Mouse (Mus musculus) kidney, embryonic 14.5 days (tissue): ENCODE data around the gene Slc11a2. TPM values are rescaled to one million over a fixed set of nuclear protein-coding genes. Genes with fewer than 3 reads are reported as not detected.

Experiments
- ATAC-seq: fragments of 200-750 bp; cut with Nextera tagmentation; 2 replicates; pipeline ENCODE4 v1.8.0; 2017; ENCODE audit warnings: moderate number of reproducible peaks, mild to moderate bottlenecking, moderate TSS enrichment, moderate library complexity; ENCODE audit not compliant: low FRiP score, low TSS enrichment
- H3K27ac ChIP-seq: fragments of 300-500 bp; sonication (generic); 2 replicates; pipeline ENCODE4 v1.5.1; 2014; ENCODE audit warnings: low read depth, mild to moderate bottlenecking, low read length, moderate library complexity, mixed read lengths
- H3K27me3 ChIP-seq: fragments of 300-500 bp; sonication (generic); 2 replicates; pipeline ENCODE4 v1.6.1; 2014; ENCODE audit warnings: mild to moderate bottlenecking, low read length; ENCODE audit not compliant: control insufficient read depth, insufficient read depth
- H3K36me3 ChIP-seq: fragments of 300-500 bp; sonication (generic); 2 replicates; pipeline ENCODE4 v1.6.1; 2014; ENCODE audit warnings: low read length, mixed read lengths; ENCODE audit not compliant: control insufficient read depth, insufficient read depth
- H3K4me1 ChIP-seq: fragments of 300-500 bp; sonication (generic); 2 replicates; pipeline ENCODE4 v1.6.1; 2014; ENCODE audit warnings: low read length, mixed read lengths; ENCODE audit not compliant: control insufficient read depth, insufficient read depth
- H3K4me2 ChIP-seq: fragments of 300-500 bp; sonication (generic); replicated peaks from 2 replicates; pipeline ENCODE4 v1.6.1; 2014; ENCODE audit warnings: low read depth, mild to moderate bottlenecking, low read length
- H3K4me3 ChIP-seq: fragments of 300-500 bp; sonication (generic); 2 replicates; pipeline ENCODE4 v1.5.1; 2014; ENCODE audit warnings: mild to moderate bottlenecking, low read length
- H3K9ac ChIP-seq: fragments of 300-500 bp; sonication (generic); 2 replicates; pipeline ENCODE4 v1.6.1; 2014; ENCODE audit warnings: low read depth, mild to moderate bottlenecking, low read length, moderate library complexity
- H3K9me3 ChIP-seq: fragments of 300-500 bp; sonication (generic); 2 replicates; pipeline ENCODE4 v1.6.1; 2016; ENCODE audit warnings: low read length; ENCODE audit not compliant: control insufficient read depth
- WGBS: fragments of 180-500 bp; shearing (Covaris S2); extraction: QIAGEN DNeasy Blood & Tissue Kit; methylation state at CpG from one replicate; pipeline ENCODE4 v1.1.7; 2014; 5-methylcytosine and 5-hydroxymethylcytosine counted together
- polyA plus RNA-seq: library from polyadenylated mRNA; unstranded; fragments of >200 nt; fragmentation: Nextera tagmentation; extraction: Ambion mirVana; gene quantifications from 2 replicates; pipeline ENCODE4 v1.2.1, GENCODE M21; 2014

Gene Slc11a2
- polyA plus RNA-seq, 1 experiment from 2014 or later, result 22.6 TPM

- H3K9me3 ChIP-seq, result no peaks in the 10 kb centered on the region
- peaks cover 5% of the 10 kb centered on the region; the same call in 1 of the 2 replicates for H3K4me1 ChIP-seq
- H3K36me3 ChIP-seq, result no peaks in the 10 kb centered on the region
- no peak overlapping the region for H3K9ac ChIP-seq
- H3K27me3 ChIP-seq, result no peaks in the 10 kb centered on the region
- 52% methylated on average over 5 of the region's 5 CpGs for WGBS
- no peak for ATAC-seq
- no peak overlapping the region for H3K4me3 ChIP-seq
- no peak overlapping the region for H3K27ac ChIP-seq
- H3K4me2 ChIP-seq, result no peak overlapping the region
Observed at GRCm38 (mm10) chr15:100462086-100462485, 37.2 kb upstream of the Slc11a2 start.

- Histone ChIP-seq H3K4me2 (no peak overlapping the region), H3K27ac (no peak overlapping the region), H3K9me3 (no peaks in the 10 kb centered on the region), H3K9ac (no peak overlapping the region), H3K4me3 (no peak overlapping the region), H3K4me1 (peaks cover 5% of the 10 kb centered on the region; the same call in 1 of the 2 replicates), H3K36me3 (no peaks in the 10 kb centered on the region), H3K27me3 (no peaks in the 10 kb centered on the region)
- WGBS, result 55% methylated on average over 9 of the region's 9 CpGs
- no peak for ATAC-seq
Observed at GRCm38 (mm10) chr15:100461646-100462045, 36.8 kb upstream of the Slc11a2 start.

- no peak overlapping the region for H3K27ac ChIP-seq
- no peak overlapping the region; the same call in 1 of the 2 replicates for H3K9ac ChIP-seq
- H3K36me3 ChIP-seq, result no peaks in the 10 kb centered on the region
- ATAC-seq, result 0 out of 2 replicates have a peak, but pooled peaks have one; percentile 42
- H3K4me1 ChIP-seq, result peaks cover 5% of the 10 kb centered on the region; the same call in 1 of the 2 replicates
- peak overlapping the region; percentile 31 for H3K4me2 ChIP-seq
- no peaks in the 10 kb centered on the region for H3K27me3 ChIP-seq
- 0 out of 2 replicates have a peak overlapping the region, but pooled peaks have one; percentile 5 for H3K4me3 ChIP-seq
- 10% methylated on average over 12 of the region's 12 CpGs for WGBS
- H3K9me3 ChIP-seq, result no peaks in the 10 kb centered on the region
Observed at GRCm38 (mm10) chr15:100460942-100461341, 36.1 kb upstream of the Slc11a2 start.

GRCm38 (mm10) chr15:100458055-100458454 is 33.2 kb upstream of the Slc11a2 start:
- Histone ChIP-seq H3K4me1 (peaks cover 5% of the 10 kb centered on the region; the same call in 1 of the 2 replicates), H3K4me3 (no peak overlapping the region), H3K36me3 (no peaks in the 10 kb centered on the region), H3K4me2 (no peak overlapping the region), H3K27me3 (no peaks in the 10 kb centered on the region), H3K27ac (no peak overlapping the region), H3K9ac (no peak overlapping the region), H3K9me3 (no peaks in the 10 kb centered on the region)
- WGBS, result 45% methylated on average over 10 of the region's 10 CpGs
- peak; percentile 30; the same call in 1 of the 2 replicates for ATAC-seq

GRCm38 (mm10) chr15:100457340-100457739 is 32.5 kb upstream of the Slc11a2 start:
- H3K9ac ChIP-seq, result no peak overlapping the region
- no peak overlapping the region for H3K27ac ChIP-seq
- peak; percentile 42; the same call in 1 of the 2 replicates for ATAC-seq
- H3K27me3 ChIP-seq, result no peaks in the 10 kb centered on the region
- H3K36me3 ChIP-seq, result no peaks in the 10 kb centered on the region
- peaks cover 5% of the 10 kb centered on the region; the same call in 1 of the 2 replicates for H3K4me1 ChIP-seq
- no peaks in the 10 kb centered on the region for H3K9me3 ChIP-seq
- 9% methylated on average over 17 of the region's 17 CpGs for WGBS
- no peak overlapping the region for H3K4me3 ChIP-seq
- H3K4me2 ChIP-seq, result no peak overlapping the region

GRCm38 (mm10) chr15:100456356-100456991 is 31.6 kb upstream of the Slc11a2 start:
- 65% methylated on average over 7 of the region's 7 CpGs for WGBS

GRCm38 (mm10) chr15:100452486-100452885 is 27.6 kb upstream of the Slc11a2 start:
- H3K4me1 ChIP-seq, result no peaks in the 10 kb centered on the region
- H3K4me2 ChIP-seq, result no peak overlapping the region
- H3K9me3 ChIP-seq, result no peaks in the 10 kb centered on the region
- no peak overlapping the region for H3K9ac ChIP-seq
- H3K27ac ChIP-seq, result no peak overlapping the region
- no peak for ATAC-seq
- H3K4me3 ChIP-seq, result no peak overlapping the region
- no peaks in the 10 kb centered on the region for H3K36me3 ChIP-seq
- no peaks in the 10 kb centered on the region for H3K27me3 ChIP-seq
- WGBS, result 84% methylated on average over 11 of the region's 11 CpGs

More at GRCm38 (mm10) chr15:100456356-100456991, 31.6 kb upstream of the Slc11a2 start:
- no peaks in the 10 kb centered on the region for H3K27me3 ChIP-seq
- no peak overlapping the region for H3K4me2 ChIP-seq
- H3K4me3 ChIP-seq, result no peak overlapping the region
- ATAC-seq, result no peak
- no peaks in the 10 kb centered on the region for H3K9me3 ChIP-seq
- H3K9ac ChIP-seq, result no peak overlapping the region
- peaks cover 5% of the 10 kb centered on the region; the same call in 1 of the 2 replicates for H3K4me1 ChIP-seq
- no peaks in the 10 kb centered on the region for H3K36me3 ChIP-seq
- H3K27ac ChIP-seq, result no peak overlapping the region

GRCm38 (mm10) chr15:100451245-100451644 is 26.4 kb upstream of the Slc11a2 start:
- no peak for ATAC-seq
- Histone ChIP-seq H3K9ac (no peak overlapping the region), H3K4me1 (no peaks in the 10 kb centered on the region), H3K27me3 (no peaks in the 10 kb centered on the region), H3K9me3 (no peaks in the 10 kb centered on the region), H3K36me3 (no peaks in the 10 kb centered on the region), H3K27ac (no peak overlapping the region), H3K4me2 (no peak overlapping the region), H3K4me3 (no peak overlapping the region)
- 61% methylated on average over 16 of the region's 16 CpGs for WGBS

- H3K4me2 ChIP-seq, result no peak overlapping the region
- H3K27me3 ChIP-seq, result no peaks in the 10 kb centered on the region
- 78% methylated on average over 3 of the region's 3 CpGs for WGBS
- H3K36me3 ChIP-seq, result no peaks in the 10 kb centered on the region
- ATAC-seq, result no peak
- no peak overlapping the region for H3K27ac ChIP-seq
- no peak overlapping the region for H3K4me3 ChIP-seq
- H3K4me1 ChIP-seq, result no peaks in the 10 kb centered on the region
- H3K9ac ChIP-seq, result no peak overlapping the region
- H3K9me3 ChIP-seq, result no peaks in the 10 kb centered on the region
Observed at GRCm38 (mm10) chr15:100449495-100449894, 24.6 kb upstream of the Slc11a2 start.
